Mouse (Mus musculus): ENCODE measurements around the gene Smok3c.
A peak's percentile ranks its signal among the peaks of the same experiment; 100 is the strongest.

DNA sequence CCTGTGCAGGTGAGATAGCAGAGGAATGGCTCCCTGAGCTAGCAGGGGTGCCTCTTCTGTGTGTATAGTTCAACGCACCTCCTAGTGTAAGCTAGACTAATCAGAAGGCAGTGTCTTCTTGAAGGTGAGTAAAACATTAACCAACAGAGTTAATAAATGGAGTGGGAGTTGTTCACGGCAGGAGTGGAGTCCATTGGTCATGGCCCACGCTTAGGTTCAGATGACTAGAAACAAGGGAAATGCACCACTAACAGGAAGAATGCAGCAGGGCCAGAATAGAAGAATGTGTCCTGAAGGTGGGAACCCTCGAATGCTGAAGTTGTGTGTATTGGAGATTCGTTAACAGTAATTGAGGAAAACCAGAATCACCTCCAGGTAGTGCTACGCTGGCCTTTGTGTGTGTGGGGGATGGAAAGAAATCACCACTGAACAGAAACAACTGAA, 36.1 kb downstream of the Smok3c start:
- TF ChIP-seq CTCF (IDR thresholded peaks at IDR 0.05; ENCODE audit: low read depth, low read length) (no peak), POLR2A (IDR thresholded peaks at IDR 0.05; ENCODE audit: extremely low read depth, insufficient read depth, low read length) (peak; percentile 36; the same call in 1 of the 2 replicates)

Data from liver, adult 2 months (tissue).